Mouse (Mus musculus) heart, adult 18-20 months (tissue): ENCODE measurements around the gene Gpr160. TPM values are rescaled to one million over a fixed set of nuclear protein-coding genes. Genes with fewer than 3 reads are reported as not detected.
"Not testable (repeated sequence)": the region's sequence is repeated elsewhere in the genome, so short reads cannot be mapped to it uniquely, and the experiment has no call there.

Experiments
- DNase-seq, 2 experiments: peaks; one replicate each; pipeline ENCODE4 v3.0.0; 2021 to 2022; ENCODE audit warnings: mixed read lengths in 1 of 2
- long read RNA-seq, 2 experiments: library from polyadenylated mRNA; stranded (forward); transcript quantifications; one replicate each; pipeline ENCODE4 v2.0.0; 2021
- total RNA-seq, 2 experiments: library from RNA; stranded (reverse); gene quantifications; 2 replicates each; pipeline ENCODE4 v1.2.3; 2021

Gene Gpr160
- total RNA-seq = 1 to 10 TPM; 1.5 to 2.6 TPM
- long read RNA-seq, experiment 1 = 0 reads
- long read RNA-seq, experiment 2, partial matches to known transcripts = 0 of 5 reads
- long read RNA-seq, experiment 2, other reads (novel, unspliced or antisense) = 3 of 5 reads

DNA sequence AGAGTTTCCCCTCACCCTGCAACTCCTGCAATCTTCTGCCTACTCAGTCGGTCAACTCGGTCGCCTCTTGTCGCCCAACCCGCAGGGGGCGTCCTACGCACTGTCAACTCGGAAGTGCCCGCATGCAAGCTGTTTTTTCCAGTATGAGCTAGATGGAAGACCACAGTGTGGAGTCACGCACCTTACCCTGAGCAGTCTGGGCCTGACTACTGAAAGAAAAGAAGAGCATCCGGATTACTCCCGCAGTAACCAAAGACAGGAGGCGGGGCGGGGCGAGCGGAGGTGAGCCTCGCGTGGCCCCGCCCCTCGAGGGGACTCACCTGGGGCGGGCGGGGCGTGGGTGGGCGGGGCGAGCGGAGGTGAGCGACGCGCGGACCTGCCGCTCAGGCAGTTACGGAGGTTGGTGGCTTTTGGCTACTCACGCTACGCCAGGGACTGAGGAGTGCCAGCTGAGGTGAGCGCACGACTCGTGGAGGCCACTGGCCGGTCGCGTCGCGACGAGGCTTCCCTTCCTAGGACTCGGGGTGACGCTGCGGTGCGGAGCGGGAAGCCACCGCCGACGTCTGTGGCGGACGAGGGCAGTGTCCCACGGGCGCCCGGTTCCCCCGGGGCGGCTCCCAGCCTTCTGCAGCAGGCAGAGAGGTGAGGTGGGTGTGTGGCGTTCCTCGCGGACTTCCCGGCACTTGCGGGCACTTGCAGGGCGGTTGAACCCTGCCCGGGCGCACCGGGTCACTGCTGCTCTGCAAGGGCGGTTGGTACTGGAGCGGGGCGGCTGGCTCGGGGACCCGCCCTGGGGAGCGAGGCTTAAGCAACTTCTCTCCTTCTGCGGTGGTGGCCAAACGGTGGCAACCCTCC, at the start of gene Gpr160:
Gene Gpr160 (plus strand): TSS at position 347 of the 855 bp plus-strand sequence.
- DNase-seq = peak; percentile 72 to 77

DNA sequence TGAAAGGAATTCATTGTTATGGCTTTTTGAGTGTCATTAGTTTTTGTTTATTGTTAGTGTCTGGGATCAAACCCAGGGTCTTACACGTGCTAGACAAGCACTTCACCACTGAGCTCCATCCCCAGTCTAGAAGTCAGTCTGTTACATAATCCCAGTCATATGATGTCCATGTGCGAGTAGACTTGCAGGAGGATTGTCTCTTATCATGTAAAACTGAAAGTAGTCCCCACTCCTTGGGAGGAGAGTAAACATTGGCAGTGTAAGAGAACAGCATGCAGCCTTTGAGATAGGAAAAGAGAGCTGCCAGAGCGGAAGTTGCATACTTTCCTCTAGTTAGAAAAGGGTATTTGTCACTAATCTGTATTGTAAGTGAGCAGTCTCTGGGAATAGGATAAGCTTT, 42.9 kb upstream of the Gpr160 start:
- DNase-seq = peak; percentile 52 to 71

DNA sequence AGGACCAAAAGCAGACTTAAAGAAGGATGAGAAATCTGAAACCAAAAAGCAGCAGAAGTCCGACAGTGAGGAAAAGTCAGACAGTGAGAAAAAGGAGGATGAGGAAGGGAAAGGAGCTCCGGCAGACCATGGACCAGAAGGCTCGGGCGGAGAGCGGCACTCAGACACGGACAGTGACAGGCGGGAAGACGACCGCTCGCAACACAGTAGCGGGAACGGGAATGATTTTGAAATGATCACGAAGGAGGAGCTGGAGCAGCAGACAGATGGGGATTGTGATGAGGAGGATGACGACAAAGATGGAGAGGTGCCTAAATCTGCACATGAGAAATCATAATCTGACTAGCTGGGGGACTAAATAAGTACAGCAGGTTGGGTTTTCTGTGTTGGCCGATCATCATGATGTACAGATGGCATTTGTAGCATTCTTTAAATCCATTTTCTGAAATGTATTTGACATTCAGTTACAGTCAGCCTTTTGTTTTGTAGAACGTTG, 37.1 kb upstream of the Gpr160 start:
- no peak for DNase-seq

DNA sequence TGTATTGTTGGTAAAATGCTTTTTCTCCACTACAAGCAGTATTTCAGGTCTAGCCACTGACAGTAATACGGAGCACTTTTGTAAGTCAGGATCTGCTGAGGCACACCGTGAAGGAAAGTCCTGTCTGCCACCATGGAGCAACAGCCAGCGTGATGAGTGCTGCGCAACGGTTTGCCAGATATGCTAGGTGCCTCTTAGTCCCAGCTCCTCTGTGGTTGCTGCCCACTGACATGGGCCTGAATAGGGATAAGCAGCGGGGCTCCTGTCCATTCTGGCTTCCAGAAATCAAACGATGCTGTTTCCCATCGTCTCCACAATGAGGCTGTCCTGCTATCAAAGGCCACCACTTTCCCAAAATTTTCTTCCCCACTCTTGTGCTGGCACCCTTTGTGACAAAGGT, 33.6 kb upstream of the Gpr160 start:
- DNase-seq = no peak

DNA sequence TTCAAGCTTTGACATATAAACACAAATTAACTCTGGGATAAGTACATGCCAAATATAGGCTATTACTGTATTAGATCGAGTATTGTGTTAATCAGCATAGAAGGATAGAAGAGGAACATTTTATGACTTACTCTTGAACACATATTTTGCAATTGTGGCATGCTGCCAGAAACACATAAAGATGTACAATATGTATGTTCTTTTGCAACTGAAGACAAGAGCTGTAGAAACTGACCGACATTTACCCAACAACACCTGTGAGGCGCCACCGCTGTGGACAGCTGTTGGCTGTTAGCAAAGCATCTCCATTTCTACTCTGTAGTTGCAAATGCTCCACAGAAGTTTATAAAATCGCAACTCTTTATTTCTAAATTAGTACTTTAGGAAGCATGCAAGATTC, 29.7 kb upstream of the Gpr160 start:
- DNase-seq = no peak

DNA sequence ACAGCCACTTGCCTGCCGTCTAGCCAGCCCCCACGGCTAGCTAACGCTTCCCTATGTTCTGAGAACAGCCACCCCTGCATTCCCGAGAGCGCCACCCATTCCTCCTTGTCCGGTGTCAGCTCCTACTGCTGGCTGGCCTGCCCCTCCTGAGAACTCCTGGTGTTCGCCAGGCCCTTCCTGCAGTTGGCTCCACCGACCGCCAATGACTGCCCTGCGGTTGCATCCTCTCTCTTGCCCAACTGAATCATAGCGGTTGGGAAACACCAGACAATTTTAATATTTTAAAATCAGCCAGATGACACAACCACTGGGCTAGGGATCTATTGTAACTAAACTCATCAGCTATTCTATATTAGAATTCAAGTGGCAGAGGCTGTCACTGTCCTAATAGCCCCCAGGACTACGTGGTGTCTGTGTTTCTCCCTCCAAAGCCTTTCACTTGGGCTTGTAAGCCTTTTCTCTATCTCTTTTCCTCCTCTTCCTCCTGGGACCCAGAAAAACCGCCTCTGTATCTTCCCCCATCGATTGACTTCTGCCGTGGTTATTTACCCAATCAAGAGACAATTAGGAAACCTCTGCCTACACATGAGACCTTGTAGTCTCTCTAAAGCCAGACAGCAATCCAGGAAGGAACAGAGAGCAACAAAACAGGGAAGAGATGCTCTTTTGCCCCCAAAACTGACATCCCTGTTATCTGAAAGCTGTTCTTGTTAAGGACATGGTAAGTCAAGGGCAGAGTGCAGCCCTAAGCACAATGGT, 23.7 kb upstream of the Gpr160 start:
- no peak for DNase-seq

DNA sequence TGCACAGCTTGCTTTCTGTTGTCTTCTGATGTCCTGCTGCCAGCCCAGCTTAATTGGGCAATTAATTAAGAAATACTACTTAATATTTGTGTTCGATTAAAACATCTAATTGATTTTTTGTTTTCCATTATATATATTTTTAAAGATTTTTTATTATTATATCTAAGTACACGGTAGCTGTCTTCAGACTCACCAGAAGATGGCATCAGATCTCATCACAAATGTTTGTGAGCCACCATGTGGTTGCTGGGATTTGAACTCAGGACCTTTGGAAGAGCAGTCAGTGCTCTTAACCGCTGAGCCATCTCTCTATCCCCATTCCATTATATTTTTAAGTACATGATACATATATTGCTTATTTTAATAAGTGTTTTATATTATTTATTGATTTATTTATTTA, 22.5 kb upstream of the Gpr160 start:
- DNase-seq = no peak

DNA sequence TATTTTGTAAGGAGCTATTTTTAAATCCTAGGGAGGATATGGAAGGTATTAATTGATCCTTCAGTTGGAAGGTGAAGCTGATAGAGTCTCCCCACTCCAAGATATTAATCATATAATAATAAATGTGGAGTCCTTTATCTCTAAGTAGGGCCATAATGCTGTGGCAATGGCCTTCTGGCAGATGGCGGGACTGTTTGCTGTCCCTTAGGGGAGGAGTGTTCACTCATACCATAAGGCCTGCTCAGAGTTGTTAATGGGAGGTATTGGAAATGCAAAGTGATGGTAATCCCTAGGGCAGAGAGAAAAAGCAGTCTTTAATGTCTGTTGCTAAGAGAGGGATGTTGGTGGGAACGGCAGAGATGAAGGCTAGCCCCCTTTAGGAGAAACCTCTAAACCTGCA, 10.0 kb upstream of the Gpr160 start:
- no peak for DNase-seq

DNA sequence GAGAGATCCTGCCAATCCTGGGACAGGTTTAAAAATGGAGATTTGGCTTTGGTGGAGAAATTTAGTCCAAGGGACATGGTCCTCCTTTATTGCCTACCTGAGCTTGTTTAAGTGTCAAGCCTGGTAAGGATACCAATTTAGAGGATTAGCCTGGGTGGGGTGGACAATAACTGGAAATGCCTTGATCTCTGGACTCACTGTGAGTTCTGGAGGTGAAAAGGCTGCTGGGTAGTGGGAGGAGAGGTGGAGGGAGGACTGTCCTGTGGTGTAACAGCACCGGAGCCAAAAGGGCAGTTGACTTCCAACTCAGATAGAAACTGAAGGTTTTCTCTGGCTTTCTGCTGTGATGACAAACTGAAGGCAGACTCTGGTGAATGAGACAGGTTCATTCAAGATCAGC, 8.3 kb upstream of the Gpr160 start:
- DNase-seq = no peak

DNA sequence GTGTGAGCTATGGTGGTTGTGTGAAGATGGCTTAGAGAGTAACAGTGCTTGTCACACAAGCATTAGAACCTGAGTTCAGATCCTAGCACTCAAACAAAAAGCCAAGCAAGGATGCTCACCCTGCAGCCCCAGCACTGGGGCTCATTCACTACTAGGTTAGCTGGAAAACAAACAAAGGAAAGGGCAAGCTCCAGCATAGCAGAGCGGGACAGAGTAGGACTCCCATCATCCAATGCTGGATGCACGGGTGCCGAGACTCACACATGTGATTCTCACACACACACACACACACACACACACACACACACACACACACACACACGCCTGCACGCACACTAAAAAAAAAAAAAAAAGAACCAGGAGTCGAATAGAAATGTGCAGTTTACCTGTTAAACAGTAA, 4.3 kb upstream of the Gpr160 start:
- DNase-seq = no peak

DNA sequence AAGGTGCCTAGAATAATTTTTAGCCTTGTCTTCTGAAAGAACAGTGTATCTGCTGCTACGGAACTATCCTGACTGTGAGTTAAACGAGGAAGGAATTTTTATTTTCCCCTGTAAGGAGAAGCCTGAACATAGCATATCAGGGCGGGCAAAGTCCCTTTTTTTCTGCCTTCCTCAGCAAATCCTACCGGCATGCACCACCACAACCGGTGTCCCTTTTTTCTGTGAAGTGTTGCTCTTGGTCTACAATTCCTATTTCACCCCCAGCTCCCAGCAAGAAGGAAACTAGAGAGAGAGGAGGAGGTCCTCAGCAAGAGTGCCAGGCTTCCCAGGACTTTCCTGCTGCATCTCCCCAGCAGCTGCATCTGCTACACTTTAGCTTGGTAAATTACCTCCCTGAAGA, 2.2 kb upstream of the Gpr160 start:
- DNase-seq = no peak

DNA sequence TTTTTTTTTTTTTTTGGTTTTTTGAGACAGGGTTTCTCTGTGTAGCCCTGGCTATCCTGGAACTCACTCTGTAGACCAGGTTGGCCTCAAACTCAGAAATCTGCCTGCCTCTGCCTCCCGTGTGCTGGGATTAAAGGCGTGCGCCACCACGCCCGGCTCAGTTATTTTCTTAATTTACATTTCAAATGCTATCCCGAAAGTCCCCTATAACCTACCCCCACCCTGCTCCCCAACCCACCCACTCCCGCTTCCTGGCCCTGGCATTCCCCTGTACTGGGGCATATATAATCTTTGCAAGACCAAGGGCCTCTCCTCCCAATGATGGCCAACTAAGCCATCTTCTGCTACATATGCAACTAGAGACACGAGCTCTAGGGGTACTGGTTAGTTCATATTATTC, 3.8 kb downstream of the Gpr160 start:
- not testable (repeated sequence) for DNase-seq

DNA sequence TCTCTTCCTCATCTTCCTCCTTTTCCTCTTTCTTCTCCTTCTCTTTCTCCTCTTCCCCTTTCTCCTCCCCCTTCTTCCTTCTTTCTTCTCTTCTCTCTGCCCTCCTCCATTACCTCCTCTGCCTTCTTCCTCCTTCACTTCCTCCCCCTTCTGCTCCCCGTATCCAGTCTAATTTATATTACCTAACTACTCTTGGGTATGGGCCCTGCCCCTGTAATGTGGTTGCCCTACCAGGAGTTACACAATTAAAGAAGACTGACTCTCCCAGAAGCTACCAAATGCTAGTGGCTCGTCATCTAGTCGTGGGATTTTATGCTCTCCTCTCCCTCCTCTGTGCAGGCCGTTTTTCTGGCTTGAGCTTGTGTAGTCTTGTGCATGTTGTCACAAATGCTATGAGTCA, 5.0 kb downstream of the Gpr160 start:
- DNase-seq = no peak

DNA sequence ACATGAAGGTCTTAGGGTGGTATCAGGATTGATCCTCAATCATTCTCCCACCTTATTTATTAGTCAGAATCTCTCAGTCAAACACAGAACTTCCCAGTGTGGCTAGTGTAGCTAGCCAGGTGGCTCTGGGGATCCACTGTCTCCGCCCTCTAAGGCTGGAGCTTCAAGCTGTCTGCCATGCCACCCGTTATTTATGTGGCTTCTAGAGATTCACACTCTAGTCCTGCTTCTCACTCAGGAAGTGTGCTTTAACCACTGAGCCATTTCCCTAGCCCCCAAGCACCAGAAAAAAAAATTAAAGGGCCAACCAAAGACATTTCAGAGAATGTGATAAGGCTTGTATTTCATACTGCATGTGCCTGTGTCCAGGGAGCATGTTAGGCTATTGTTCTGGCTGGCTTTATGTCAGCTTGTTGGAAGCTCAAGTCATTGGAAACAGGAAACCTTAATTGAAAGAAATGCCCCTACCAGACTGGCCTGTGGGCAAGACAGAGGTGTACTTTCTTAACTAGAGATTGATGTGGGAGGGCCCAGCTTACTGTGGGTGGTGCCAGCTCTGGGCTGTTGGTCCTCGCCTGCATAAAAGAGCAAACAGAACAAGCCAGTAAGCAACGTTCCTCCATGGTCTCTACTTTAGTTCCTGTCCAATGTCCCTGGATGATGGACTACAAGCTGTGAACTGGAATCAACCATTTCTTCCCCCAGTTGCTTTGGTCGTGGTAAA, 8.1 kb downstream of the Gpr160 start:
- DNase-seq = no peak

DNA sequence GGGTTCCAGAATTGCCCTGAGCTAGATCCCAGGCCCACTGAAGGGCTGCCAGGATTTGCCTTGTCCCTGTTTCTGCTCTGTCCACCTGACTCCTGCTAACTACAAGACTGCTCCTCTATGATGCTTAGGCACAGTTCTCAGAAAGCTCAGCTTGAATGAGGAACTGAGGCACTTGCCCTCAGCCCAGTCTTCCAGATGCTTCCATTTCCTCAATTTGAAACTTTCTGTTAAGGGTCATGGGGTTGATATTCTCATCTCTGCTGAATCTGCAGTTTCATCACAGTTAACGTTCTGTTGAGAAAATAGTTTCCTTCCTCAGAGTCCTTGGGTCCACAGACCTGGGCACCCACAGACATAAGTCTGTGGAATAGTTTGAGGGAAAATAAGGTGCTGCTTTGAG, 8.9 kb downstream of the Gpr160 start:
- peak; percentile 18 to 56 for DNase-seq

DNA sequence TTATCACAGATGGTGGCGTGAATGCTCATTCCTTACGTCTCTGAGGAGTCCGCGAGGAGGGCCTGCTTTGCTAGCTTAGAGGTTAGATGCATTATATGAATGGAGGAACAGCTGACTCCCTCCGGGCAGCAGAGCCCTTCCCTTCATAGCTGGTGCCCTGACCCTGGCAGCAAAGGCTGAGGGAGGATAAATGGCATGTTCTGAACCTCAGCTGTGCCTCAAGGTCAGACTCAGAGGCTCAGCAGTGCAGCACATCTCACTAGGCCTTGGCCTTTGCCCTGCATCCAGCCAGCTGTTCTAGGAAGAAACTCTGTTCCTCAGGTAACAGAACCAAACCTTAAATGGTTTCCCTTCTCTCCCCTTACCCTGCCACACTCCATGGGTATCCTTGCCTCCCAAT, 12.4 kb downstream of the Gpr160 start:
- no peak for DNase-seq

DNA sequence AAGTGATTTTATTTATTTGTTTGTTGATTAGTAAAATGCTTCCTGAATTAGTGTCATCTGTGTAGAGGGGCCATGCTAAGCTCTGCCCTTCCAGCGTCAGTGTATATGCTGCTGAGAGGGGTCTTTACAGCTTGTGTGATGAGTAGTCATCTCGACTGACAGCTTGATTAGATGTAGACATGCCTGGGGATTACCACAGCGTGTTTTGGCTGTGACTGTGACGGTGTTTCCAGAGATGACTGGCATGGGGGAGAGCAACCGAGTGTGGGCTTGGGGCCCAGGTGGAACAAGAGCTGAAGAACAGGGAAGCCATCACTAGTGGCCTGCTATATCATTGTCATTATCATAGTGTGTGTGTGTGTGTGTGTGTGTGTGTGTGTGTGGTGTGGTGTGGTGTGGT, 12.9 kb downstream of the Gpr160 start:
- DNase-seq = no peak

DNA sequence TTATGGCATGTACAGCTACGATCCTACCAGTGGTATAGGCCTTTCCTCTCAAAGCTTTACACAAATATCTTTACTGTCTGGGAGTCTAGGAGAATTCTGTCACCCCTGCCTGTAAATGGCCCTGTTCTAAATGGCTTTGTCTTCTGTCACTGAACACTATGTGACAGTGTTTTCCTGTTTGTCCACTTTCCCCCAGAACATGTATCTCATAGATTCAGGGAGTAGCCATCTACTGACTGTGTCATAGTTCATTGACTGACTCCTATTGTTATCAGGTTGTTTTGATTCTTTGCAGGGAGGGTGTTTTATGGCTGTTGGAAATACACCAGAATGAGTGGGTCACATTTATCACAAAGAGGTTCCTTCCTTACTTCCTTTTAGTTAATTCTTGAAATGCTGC, 14.2 kb downstream of the Gpr160 start:
- peak in 1 of 2 experiments; percentile 23 for DNase-seq

DNA sequence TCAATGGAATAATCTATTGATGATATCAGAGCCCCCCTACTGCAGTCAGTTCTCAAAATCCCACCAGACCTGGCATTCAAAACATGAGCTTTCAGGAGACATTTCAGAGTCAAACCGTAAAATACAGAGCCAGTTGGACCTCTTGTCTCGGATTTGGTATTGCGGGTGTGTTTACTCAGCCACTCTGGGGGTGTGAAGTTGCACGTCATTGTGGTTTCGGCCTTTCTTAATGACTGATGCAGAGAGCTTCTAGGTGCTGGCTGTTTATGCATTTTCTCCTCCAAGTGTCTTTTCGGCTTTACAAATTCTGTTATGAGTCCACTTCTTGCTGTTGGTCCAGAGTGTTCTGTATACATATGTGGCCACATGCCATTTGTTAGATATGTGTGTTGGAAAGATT, 21.0 kb downstream of the Gpr160 start:
- DNase-seq = no peak

DNA sequence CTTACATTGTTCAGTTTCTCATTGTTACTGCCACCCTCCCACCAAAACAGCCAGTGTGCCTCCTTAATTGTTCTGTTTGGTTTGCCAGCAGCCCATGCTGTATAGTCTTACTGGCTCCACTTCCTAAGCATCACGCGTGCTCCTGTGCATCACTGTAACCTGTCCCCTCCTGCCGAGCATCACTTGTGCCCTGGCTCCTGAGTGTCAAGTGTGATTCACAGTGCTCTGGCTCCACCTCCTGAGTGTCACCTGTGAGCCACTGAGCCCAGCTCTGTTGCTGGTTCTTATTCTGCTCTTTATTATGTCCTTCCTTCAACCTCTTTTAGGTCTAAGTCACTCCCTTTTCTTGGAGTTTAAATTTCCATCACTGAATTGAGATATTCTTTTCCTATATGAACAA, 31.7 kb downstream of the Gpr160 start:
- DNase-seq = no peak

DNA sequence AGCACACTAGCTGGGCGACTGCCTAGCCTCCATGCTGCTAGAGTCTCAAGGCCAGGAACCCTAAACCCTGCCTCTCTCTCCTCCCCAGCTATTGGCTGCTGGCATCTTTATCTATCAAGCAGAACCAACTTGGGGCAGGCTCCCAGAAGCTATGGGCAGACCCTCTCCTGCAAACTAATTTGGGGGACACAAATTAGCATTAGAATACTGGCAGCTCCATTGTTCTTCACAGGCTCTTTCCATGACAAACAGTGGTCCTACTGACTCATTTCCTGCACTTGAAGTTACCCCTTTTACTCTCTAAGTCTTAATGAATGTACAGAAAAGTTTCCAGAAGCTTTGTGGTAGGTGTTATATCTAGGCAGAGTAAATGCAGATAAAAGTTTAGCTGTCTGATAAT, 33.3 kb downstream of the Gpr160 start:
- DNase-seq = no peak

DNA sequence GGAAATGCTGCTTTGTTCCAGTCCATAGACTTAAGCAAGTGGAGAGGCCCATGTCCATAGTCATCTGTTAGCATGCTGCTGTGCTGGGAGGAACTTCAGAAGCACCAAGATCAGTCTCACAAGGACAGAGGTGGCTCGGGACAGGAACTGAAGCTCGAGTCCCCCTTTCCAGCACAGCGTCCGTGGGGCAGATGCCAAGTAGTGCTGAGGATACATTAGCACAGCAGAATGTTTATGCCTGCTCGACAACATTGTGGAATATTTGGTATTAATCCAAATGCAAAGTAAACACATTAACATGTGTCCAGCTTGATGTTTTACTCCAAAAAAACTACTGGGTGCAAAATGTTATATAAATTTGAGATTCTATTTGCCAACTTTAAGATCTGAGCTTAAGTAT, 41.0 kb downstream of the Gpr160 start:
- no peak for DNase-seq

DNA sequence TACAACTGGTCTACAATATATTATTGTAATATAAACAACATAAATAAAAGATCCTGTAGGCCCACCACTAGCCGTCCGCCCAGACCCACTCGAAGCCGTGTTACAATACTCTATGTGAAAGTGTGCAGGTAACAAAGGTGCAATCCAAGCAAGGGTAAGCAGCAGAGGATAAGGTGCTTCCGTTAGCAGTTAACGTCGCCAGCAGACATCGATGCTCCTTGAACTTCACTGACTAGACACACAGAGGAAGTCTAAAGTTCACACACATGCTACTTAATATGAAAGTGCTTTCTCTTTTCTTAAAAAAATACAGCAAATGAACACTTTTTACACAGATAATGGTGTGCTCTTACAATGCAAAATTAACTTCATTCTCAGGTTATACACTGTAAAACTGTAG, 43.7 kb downstream of the Gpr160 start:
- no peak for DNase-seq
